Mouse (Mus musculus) small intestine, adult 2 months (tissue): ENCODE results near the gene Tiam2. TPM values are rescaled to one million over a fixed set of nuclear protein-coding genes. Genes with fewer than 3 reads are reported as not detected.

Source experiments
- H3K27ac ChIP-seq: fragments of 200-500 bp; 2 replicates; pipeline ENCODE4 v1.5.1; 2012; ENCODE audit warnings: low read depth, low read length, control low read depth, inconsistent platforms; ENCODE audit not compliant: insufficient read depth
- H3K27me3 ChIP-seq: fragments of 200-500 bp; 2 replicates; pipeline ENCODE4 v1.6.1; 2012; ENCODE audit warnings: mild to moderate bottlenecking, moderate library complexity, low read length, inconsistent platforms; ENCODE audit not compliant: control insufficient read depth, insufficient read depth
- H3K36me3 ChIP-seq: fragments of 200-500 bp; 2 replicates; pipeline ENCODE4 v1.6.1; 2012; ENCODE audit warnings: mild to moderate bottlenecking, low read length, control low read depth, inconsistent platforms; ENCODE audit not compliant: control insufficient read depth, insufficient read depth
- H3K4me1 ChIP-seq: fragments of 200-500 bp; 2 replicates; pipeline ENCODE4 v1.6.1; 2012; ENCODE audit warnings: low read length, inconsistent platforms, mixed read lengths; ENCODE audit not compliant: control insufficient read depth, insufficient read depth, insufficient read length
- H3K4me3 ChIP-seq: fragments of 200-500 bp; 2 replicates; pipeline ENCODE4 v1.5.1; 2012; ENCODE audit warnings: low read depth, mild to moderate bottlenecking, control low read depth, inconsistent platforms, low read length, moderate library complexity
- CTCF ChIP-seq: fragments of 200-500 bp; IDR thresholded peaks from 2 replicates; pipeline ENCODE4 v1.5.1; 2012; ENCODE audit warnings: low read depth, mild to moderate bottlenecking, control low read depth, inconsistent platforms, low read length, moderate library complexity, mixed read lengths; ENCODE audit not compliant: insufficient replicate concordance, insufficient read length; ENCODE audit errors: extremely low read depth
- POLR2A ChIP-seq: fragments of 200-500 bp; IDR thresholded peaks from 2 replicates; pipeline ENCODE4 v1.6.1; 2012; ENCODE audit warnings: low read depth, mild to moderate bottlenecking, control low read depth, inconsistent platforms, low read length, moderate library complexity
- WGBS: fragments of 180-500 bp; shearing (Covaris S2); methylation state at CpG from one replicate; pipeline ENCODE4 v1.1.7; 2018; 5-methylcytosine and 5-hydroxymethylcytosine counted together
- polyA plus RNA-seq: library from polyadenylated mRNA; depleted of rRNA; stranded (reverse); fragments of >200 nt; gene quantifications from 2 replicates; pipeline ENCODE4 v1.2.3, GENCODE M21; 2012; rRNA removed

The Tiam2 gene
- 1.5 and 2.7 TPM in 2 replicates for polyA plus RNA-seq

- Histone ChIP-seq H3K4me1 (peaks cover 3% of the 10 kb centered on the region; the same call in 1 of the 2 replicates), H3K4me3 (peak within 1 kb of the TSS; percentile 74), H3K27me3 (no peaks in the 10 kb centered on the region), H3K27ac (0 out of 2 replicates have a peak within 1 kb of the TSS, but pooled peaks have one; percentile 12), H3K36me3 (no peaks in the 10 kb centered on the region)
- no peak for TF ChIP-seq CTCF
- TF ChIP-seq POLR2A = no peak
- under 1% methylated on average over 54 of the region's 55 CpGs for WGBS
Observed at GRCm38 (mm10) chr17:3326148-3326902, at the start of gene Tiam2. TSS of gene Tiam2 (plus strand) at chr17:3326573.

- Histone ChIP-seq H3K4me1 (no peaks in the 10 kb centered on the region), H3K4me3 (no peak overlapping the region), H3K36me3 (no peaks in the 10 kb centered on the region), H3K27ac (no peak overlapping the region), H3K27me3 (no peaks in the 10 kb centered on the region)
- WGBS = 53% methylated on average over 2 of the region's 2 CpGs
- TF ChIP-seq POLR2A = no peak
- no peak for TF ChIP-seq CTCF
Observed at GRCm38 (mm10) chr17:3280321-3280720, 46.1 kb upstream of the Tiam2 start.

GRCm38 (mm10) chr17:3281939-3282338 lies 44.4 kb upstream of the Tiam2 start:
- Histone ChIP-seq H3K4me1 (peaks cover 3% of the 10 kb centered on the region; the same call in 1 of the 2 replicates), H3K27me3 (no peaks in the 10 kb centered on the region), H3K27ac (no peak overlapping the region), H3K4me3 (no peak overlapping the region), H3K36me3 (no peaks in the 10 kb centered on the region)
- TF ChIP-seq CTCF (no peak), POLR2A (no peak)
- WGBS = 89% methylated on average over 5 of the region's 5 CpGs

- Histone ChIP-seq H3K36me3 (no peaks in the 10 kb centered on the region), H3K27ac (no peak overlapping the region), H3K4me1 (peaks cover 8% of the 10 kb centered on the region; the same call in 1 of the 2 replicates), H3K27me3 (no peaks in the 10 kb centered on the region), H3K4me3 (no peak overlapping the region)
- TF ChIP-seq CTCF (no peak), POLR2A (no peak)
- WGBS = 68% methylated on average over 8 of the region's 8 CpGs
Observed at GRCm38 (mm10) chr17:3285030-3285671, 41.2 kb upstream of the Tiam2 start.

GRCm38 (mm10) chr17:3286123-3286825 lies 40.1 kb upstream of the Tiam2 start:
- no peak for TF ChIP-seq POLR2A
- no peak for TF ChIP-seq CTCF
- Histone ChIP-seq H3K4me1 (peaks cover 8% of the 10 kb centered on the region; the same call in 1 of the 2 replicates), H3K4me3 (no peak overlapping the region), H3K27me3 (no peaks in the 10 kb centered on the region), H3K36me3 (no peaks in the 10 kb centered on the region), H3K27ac (no peak overlapping the region)
- 53% methylated on average over 8 of the region's 8 CpGs for WGBS

- Histone ChIP-seq H3K4me1 (peaks cover 8% of the 10 kb centered on the region; the same call in 1 of the 2 replicates), H3K4me3 (no peak overlapping the region), H3K27ac (no peak overlapping the region), H3K27me3 (no peaks in the 10 kb centered on the region), H3K36me3 (no peaks in the 10 kb centered on the region)
- TF ChIP-seq CTCF = peak; percentile 73; the same call in 1 of the 2 replicates
- TF ChIP-seq POLR2A = no peak
- 7% methylated on average over 6 of the region's 6 CpGs for WGBS
Observed at GRCm38 (mm10) chr17:3288341-3288740, 38.0 kb upstream of the Tiam2 start.
